Mouse (Mus musculus) ovary, postnatal 10 days (tissue): ENCODE data around the gene Dnah17.

Experiments used
- DNase-seq: peaks from one replicate; pipeline ENCODE4 v3.0.0; 2022; ENCODE audit warnings: low spot score

Gene Dnah17

GRCm38 (mm10) chr11:118085176-118085575 is 45.3 kb downstream of the Dnah17 start:
- no peak for DNase-seq

GRCm38 (mm10) chr11:118084266-118084665 is 46.2 kb downstream of the Dnah17 start:
- DNase-seq: no peak

- DNase-seq: peak; percentile 38
Observed at GRCm38 (mm10) chr11:118083811-118084210, 46.6 kb downstream of the Dnah17 start.

- DNase-seq: no peak
Observed at GRCm38 (mm10) chr11:118082294-118082693, 48.1 kb downstream of the Dnah17 start.

- no peak for DNase-seq
Observed at GRCm38 (mm10) chr11:118079750-118080149, 50.7 kb downstream of the Dnah17 start.

- no peak for DNase-seq
Observed at GRCm38 (mm10) chr11:118076929-118077328, 53.5 kb downstream of the Dnah17 start.

GRCm38 (mm10) chr11:118075035-118075522 is 55.4 kb downstream of the Dnah17 start:
- no peak for DNase-seq

- no peak for DNase-seq
Observed at GRCm38 (mm10) chr11:118071227-118071912, 59.1 kb downstream of the Dnah17 start.

- no peak for DNase-seq
Observed at GRCm38 (mm10) chr11:118068812-118069332, 61.6 kb downstream of the Dnah17 start.

GRCm38 (mm10) chr11:118067588-118067987 is 62.8 kb downstream of the Dnah17 start:
- no peak for DNase-seq

- DNase-seq: no peak
Observed at GRCm38 (mm10) chr11:118060038-118060437, 70.4 kb downstream of the Dnah17 start.

- DNase-seq: no peak
Observed at GRCm38 (mm10) chr11:118058872-118059271, 71.6 kb downstream of the Dnah17 start.

GRCm38 (mm10) chr11:118058367-118058766 is 72.1 kb downstream of the Dnah17 start:
- DNase-seq: no peak

GRCm38 (mm10) chr11:118050174-118050573 is 80.3 kb downstream of the Dnah17 start:
- DNase-seq: no peak

GRCm38 (mm10) chr11:118049641-118050040 is 80.8 kb downstream of the Dnah17 start:
- no peak for DNase-seq

GRCm38 (mm10) chr11:118043293-118043907 is 87.0 kb downstream of the Dnah17 start:
- peak; percentile 8 for DNase-seq

GRCm38 (mm10) chr11:118042791-118043190 is 87.6 kb downstream of the Dnah17 start:
- DNase-seq: no peak

- DNase-seq: no peak
Observed at GRCm38 (mm10) chr11:118035068-118035467, 95.4 kb downstream of the Dnah17 start.

GRCm38 (mm10) chr11:118034395-118034794 is 96.0 kb downstream of the Dnah17 start:
- DNase-seq: no peak

GRCm38 (mm10) chr11:118031134-118031533 is 99.3 kb downstream of the Dnah17 start:
- DNase-seq: no peak

- DNase-seq: no peak
Observed at GRCm38 (mm10) chr11:118029170-118029569, 101.3 kb downstream of the Dnah17 start.

- no peak for DNase-seq
Observed at GRCm38 (mm10) chr11:118024111-118024510, 106.3 kb downstream of the Dnah17 start.

GRCm38 (mm10) chr11:118023475-118023874 is 107.0 kb downstream of the Dnah17 start:
- no peak for DNase-seq
